Mouse (Mus musculus) cortical plate, adult 2 months (tissue): Measurements from ENCODE around the gene 3110082I17Rik.

Source experiments
- CTCF ChIP-seq: fragments of 200-500 bp; IDR thresholded peaks from 2 replicates; pipeline ENCODE4 v1.5.1; 2011; ENCODE audit warnings: mild to moderate bottlenecking, control low read depth, low read length; ENCODE audit not compliant: insufficient read depth; ENCODE audit errors: extremely low read depth
- POLR2A ChIP-seq: fragments of 200-500 bp; IDR thresholded peaks from 2 replicates; pipeline ENCODE4 v1.6.1; 2011; ENCODE audit warnings: mild to moderate bottlenecking, low read length, control low read depth; ENCODE audit not compliant: insufficient read depth; ENCODE audit errors: extremely low read depth

DNA sequence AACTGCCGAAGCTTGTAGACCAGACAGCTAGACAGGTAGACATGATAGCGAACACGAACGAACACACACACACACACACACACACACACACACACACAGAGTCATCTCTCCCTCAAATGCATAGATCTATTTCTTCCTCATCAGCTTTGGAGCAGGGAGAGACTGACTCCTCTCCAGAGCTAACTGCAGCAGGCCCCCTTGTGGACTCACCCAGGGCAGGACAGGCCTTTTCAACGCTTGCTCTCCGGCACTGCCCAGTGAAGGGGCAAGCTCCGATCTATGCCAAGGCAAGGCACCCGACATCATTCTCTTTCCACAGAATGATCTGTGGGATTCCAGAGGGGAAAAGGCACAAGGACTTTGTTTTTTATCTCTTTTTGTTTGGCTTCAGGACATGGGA, 15.1 kb downstream of the 3110082I17Rik start:
- TF ChIP-seq CTCF (0 out of 2 replicates have a peak, but pooled peaks have one; percentile 16), POLR2A (no peak)
